Mouse (Mus musculus): Measurements from ENCODE around the gene Vps29. TPM values are rescaled to one million over a fixed set of nuclear protein-coding genes. Genes with fewer than 3 reads are reported as not detected.

The Vps29 gene
- polyA plus RNA-seq, 1 experiment from 2014 or later, result 187 TPM

DNA sequence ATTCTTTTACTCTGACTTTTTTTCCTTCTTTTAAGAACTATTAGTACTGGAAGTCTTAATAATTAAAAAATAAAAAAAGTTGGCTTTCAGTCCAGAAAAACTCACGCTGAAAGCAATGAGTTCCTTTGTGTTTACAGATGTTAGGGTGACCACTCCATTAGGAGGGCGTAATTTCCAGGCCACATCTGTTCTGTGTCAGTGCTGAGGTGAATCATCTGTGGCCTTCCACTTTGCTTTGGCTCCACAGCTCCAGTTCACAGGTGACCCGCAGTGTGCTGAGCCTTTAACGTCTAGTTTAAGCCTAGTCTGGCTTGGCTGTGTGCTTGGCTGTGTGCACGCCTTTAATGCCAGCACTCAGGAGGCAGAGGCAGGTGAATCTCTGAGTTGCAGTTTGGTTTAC, 57.7 kb downstream of the Vps29 start:
- no peak for DNase-seq (ENCODE audit: extremely low spot score, low spot score)
- no peaks in the 10 kb centered on the region for H3K27me3 ChIP-seq (ENCODE audit: poor library complexity, severe bottlenecking)
- H3K4me1 ChIP-seq, result no peaks in the 10 kb centered on the region
- H3K36me3 ChIP-seq (replicated peaks), result peaks cover 21% of the 10 kb centered on the region
- 84% methylated on average over 5 of the region's 5 CpGs for WGBS
- no peak overlapping the region for H3K4me3 ChIP-seq
- H3K9me3 ChIP-seq, result peaks cover 3% of the 10 kb centered on the region; the same call in 1 of the 2 replicates
- H3K27ac ChIP-seq, result no peak overlapping the region

GRCm38 (mm10) chr5:122412826-122413225, 58.7 kb downstream of the Vps29 start:
- Histone ChIP-seq H3K4me3 (no peak overlapping the region), H3K27me3 (ENCODE audit: poor library complexity, severe bottlenecking) (no peaks in the 10 kb centered on the region), H3K4me1 (no peaks in the 10 kb centered on the region), H3K9me3 (no peaks in the 10 kb centered on the region), H3K36me3 (replicated peaks) (peaks cover 13% of the 10 kb centered on the region), H3K27ac (no peak overlapping the region)
- no peak for DNase-seq (ENCODE audit: extremely low spot score, low spot score)
- WGBS, result 72% methylated on average over 6 of the region's 6 CpGs

DNA sequence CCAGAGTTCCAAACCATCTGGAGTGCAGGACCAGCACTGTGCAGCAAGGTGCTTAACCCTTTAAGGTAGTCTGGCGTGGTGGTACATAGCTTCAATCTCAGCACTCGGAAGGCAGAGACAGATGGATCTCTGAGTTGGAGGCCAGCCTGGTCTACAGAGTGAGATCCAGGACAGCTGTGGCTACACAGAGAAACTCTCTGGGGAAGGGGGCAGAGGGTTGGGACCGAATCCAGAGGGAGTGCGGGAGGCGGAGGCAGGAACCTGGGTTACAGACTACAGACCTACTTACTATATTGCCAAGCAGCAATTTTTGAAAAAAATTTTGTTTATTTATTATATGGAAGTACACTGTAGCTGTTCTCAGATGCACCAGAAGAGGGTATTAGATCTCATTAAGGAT, 60.2 kb downstream of the Vps29 start:
- no peak for DNase-seq (ENCODE audit: extremely low spot score, low spot score)
- Histone ChIP-seq H3K27me3 (ENCODE audit: poor library complexity, severe bottlenecking) (no peaks in the 10 kb centered on the region), H3K36me3 (replicated peaks) (peaks cover 13% of the 10 kb centered on the region), H3K4me1 (no peaks in the 10 kb centered on the region), H3K9me3 (no peaks in the 10 kb centered on the region; the same call in 1 of the 2 replicates), H3K4me3 (no peak overlapping the region), H3K27ac (no peak overlapping the region)
- 95% methylated on average over 5 of the region's 5 CpGs for WGBS

Other genes with a start within 250 kb of the Vps29 start
- gene Ccdc63, start 213.5 kb upstream of the Vps29 start, polyA plus RNA-seq (2016; fragmentation: Nextera tagmentation; extraction: Ambion mirVana), result not detected in 2 replicates
- 337 and 341 TPM in 2 replicates for gene Ppp1cc, start 196.1 kb upstream of the Vps29 start, polyA plus RNA-seq (2016; fragmentation: Nextera tagmentation; extraction: Ambion mirVana)
- 13.7 and 14.7 TPM in 2 replicates for gene Hvcn1, start 147.6 kb upstream of the Vps29 start, polyA plus RNA-seq (2016; fragmentation: Nextera tagmentation; extraction: Ambion mirVana)
- gene Tctn1, start 89.9 kb upstream of the Vps29 start, polyA plus RNA-seq (2016; fragmentation: Nextera tagmentation; extraction: Ambion mirVana), result 5.8 and 6.2 TPM in 2 replicates
- 8.3 and 9.0 TPM in 2 replicates for gene Pptc7, start 70.0 kb upstream of the Vps29 start, polyA plus RNA-seq (2016; fragmentation: Nextera tagmentation; extraction: Ambion mirVana)
- gene Rad9b, start 136 bp upstream of the Vps29 start, polyA plus RNA-seq (2016; fragmentation: Nextera tagmentation; extraction: Ambion mirVana), result 10.7 and 11.0 TPM in 2 replicates
- gene Gpn3, start 17.5 kb downstream of the Vps29 start, polyA plus RNA-seq (2016; fragmentation: Nextera tagmentation; extraction: Ambion mirVana), result 84.6 and 92.9 TPM in 2 replicates
- 86.1 and 90.1 TPM in 2 replicates for gene Fam216a, start 18.0 kb downstream of the Vps29 start, polyA plus RNA-seq (2016; fragmentation: Nextera tagmentation; extraction: Ambion mirVana)
- 91.9 and 98.7 TPM in 2 replicates for gene Arpc3, start 37.5 kb downstream of the Vps29 start, polyA plus RNA-seq (2016; fragmentation: Nextera tagmentation; extraction: Ambion mirVana)
- 54.3 and 59.2 TPM in 2 replicates for gene Anapc7, start 67.3 kb downstream of the Vps29 start, polyA plus RNA-seq (2016; fragmentation: Nextera tagmentation; extraction: Ambion mirVana)
- 34.8 and 37.6 TPM in 2 replicates for gene Atp2a2, start 147.9 kb downstream of the Vps29 start, polyA plus RNA-seq (2016; fragmentation: Nextera tagmentation; extraction: Ambion mirVana)

All from forebrain, embryonic 10.5 days (tissue).